Mouse (Mus musculus) stomach, embryonic 14.5 days (tissue): Measurements from ENCODE around the gene Shroom1. TPM values are rescaled to one million over a fixed set of nuclear protein-coding genes. Genes with fewer than 3 reads are reported as not detected.

Experiments used
- ATAC-seq: fragments of 200-750 bp; cut with Nextera tagmentation; 2 replicates; pipeline ENCODE4 v1.8.0; 2017; ENCODE audit warnings: low read depth, moderate TSS enrichment; ENCODE audit not compliant: insufficient number of reproducible peaks, insufficient read depth, low FRiP score
- H3K27ac ChIP-seq: fragments of 300-500 bp; sonication (generic); 2 replicates; pipeline ENCODE4 v1.5.1; 2014; ENCODE audit warnings: mild to moderate bottlenecking, low read length, moderate library complexity, mixed read lengths
- H3K27me3 ChIP-seq: fragments of 300-500 bp; sonication (generic); 2 replicates; pipeline ENCODE4 v1.6.1; 2014; ENCODE audit warnings: low read length, control low read depth, mixed read lengths; ENCODE audit not compliant: control insufficient read depth, insufficient read depth
- H3K36me3 ChIP-seq: fragments of 300-500 bp; sonication (generic); 2 replicates; pipeline ENCODE4 v1.6.1; 2014; ENCODE audit warnings: mild to moderate bottlenecking, control low read depth, low read length, moderate library complexity, mixed read lengths; ENCODE audit not compliant: control insufficient read depth, insufficient read depth
- H3K4me1 ChIP-seq: fragments of 300-500 bp; sonication (generic); 2 replicates; pipeline ENCODE4 v1.6.1; 2014; ENCODE audit warnings: low read length, control low read depth, mixed read lengths; ENCODE audit not compliant: control insufficient read depth, insufficient read depth
- H3K4me2 ChIP-seq: fragments of 300-500 bp; sonication (generic); replicated peaks from 2 replicates; pipeline ENCODE4 v1.6.1; 2014; ENCODE audit warnings: low read depth, low read length, control low read depth
- H3K4me3 ChIP-seq: fragments of 300-500 bp; sonication (generic); 2 replicates; pipeline ENCODE4 v1.5.1; 2014; ENCODE audit warnings: low read depth, low read length, control low read depth
- H3K9ac ChIP-seq: fragments of 300-500 bp; sonication (generic); replicated peaks from 2 replicates; pipeline ENCODE4 v1.6.1; 2014; ENCODE audit warnings: low read depth, mild to moderate bottlenecking, control low read depth, low read length, moderate library complexity, mixed read lengths
- H3K9me3 ChIP-seq: fragments of 300-500 bp; sonication (generic); 2 replicates; pipeline ENCODE4 v1.6.1; 2016; ENCODE audit warnings: low read depth, low read length, control low read depth; ENCODE audit not compliant: control insufficient read depth
- WGBS: fragments of 180-500 bp; shearing (Covaris S2); extraction: QIAGEN DNeasy Blood & Tissue Kit; methylation state at CpG from one replicate; pipeline ENCODE4 v1.1.7; 2014; 5-methylcytosine and 5-hydroxymethylcytosine counted together
- polyA plus RNA-seq: library from polyadenylated mRNA; unstranded; fragments of >200 nt; fragmentation: Nextera tagmentation; extraction: Ambion mirVana; gene quantifications from 2 replicates; pipeline ENCODE4 v1.2.1, GENCODE M21; 2014

Shroom1 gene
- polyA plus RNA-seq, 1 experiment from 2014 or later, result 1.1 TPM

- Histone ChIP-seq H3K4me3 (no peak overlapping the region), H3K27me3 (no peaks in the 10 kb centered on the region), H3K9me3 (no peaks in the 10 kb centered on the region), H3K9ac (no peak overlapping the region), H3K4me1 (0 out of 2 replicates have a peak, but pooled peaks cover 4% of the 10 kb centered on the region), H3K27ac (no peak overlapping the region), H3K36me3 (no peaks in the 10 kb centered on the region), H3K4me2 (no peak overlapping the region)
- ATAC-seq, result no peak
- 96% methylated on average over 5 of the region's 5 CpGs for WGBS
Observed at GRCm38 (mm10) chr11:53489007-53489406, 32.0 kb downstream of the Shroom1 start.

DNA sequence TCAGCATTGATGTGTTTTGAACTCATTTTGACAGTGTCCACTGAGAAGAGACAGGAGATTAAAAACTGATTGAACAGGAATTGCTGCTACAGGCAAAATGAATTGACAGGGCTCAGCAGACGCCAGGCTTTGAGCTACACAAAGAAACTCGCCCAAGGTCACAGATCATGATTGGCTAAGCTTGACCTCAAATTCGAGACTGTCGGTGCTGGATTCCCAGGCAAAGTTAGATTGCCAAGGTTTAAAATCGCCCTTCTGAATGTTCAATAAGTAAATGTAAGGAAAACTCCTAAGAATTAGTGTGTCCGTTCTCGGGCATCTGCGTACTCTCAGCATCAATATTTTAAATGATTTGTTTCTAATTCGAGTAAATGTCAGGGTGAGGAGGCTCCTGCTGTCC, 32.4 kb downstream of the Shroom1 start:
- no peaks in the 10 kb centered on the region for H3K27me3 ChIP-seq
- H3K9ac ChIP-seq, result no peak overlapping the region
- ATAC-seq, result no peak
- 0 out of 2 replicates have a peak, but pooled peaks cover 4% of the 10 kb centered on the region for H3K4me1 ChIP-seq
- no peaks in the 10 kb centered on the region for H3K9me3 ChIP-seq
- no peaks in the 10 kb centered on the region for H3K36me3 ChIP-seq
- H3K4me2 ChIP-seq, result no peak overlapping the region
- 70% methylated on average over 9 of the region's 9 CpGs for WGBS
- no peak overlapping the region for H3K4me3 ChIP-seq
- H3K27ac ChIP-seq, result no peak overlapping the region

DNA sequence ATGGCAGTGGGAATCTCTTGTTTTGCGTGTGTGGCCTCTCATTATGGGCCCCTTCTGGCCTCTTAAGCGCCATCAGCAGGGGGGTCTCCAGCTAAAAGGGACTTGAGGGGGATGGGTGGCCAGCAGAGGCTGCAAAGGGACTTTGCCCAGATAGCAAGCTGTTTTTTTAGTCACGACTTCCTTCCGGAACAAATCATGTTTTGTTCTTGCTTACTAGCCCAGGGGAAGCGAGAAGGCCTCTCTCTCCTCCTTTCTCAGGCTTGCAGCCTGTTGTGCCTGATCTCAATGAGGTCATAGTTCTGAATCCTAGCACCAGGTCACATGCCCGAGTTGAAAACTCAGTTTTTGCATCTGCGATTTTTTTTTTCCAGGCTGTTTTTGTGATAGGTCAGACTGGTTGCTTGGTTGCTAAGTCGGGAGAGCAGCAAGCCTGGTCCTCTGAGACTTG, 35.0 kb downstream of the Shroom1 start:
- no peak overlapping the region for H3K9ac ChIP-seq
- ATAC-seq, result 0 out of 2 replicates have a peak, but pooled peaks have one; percentile 23
- H3K4me3 ChIP-seq, result no peak overlapping the region
- H3K36me3 ChIP-seq, result no peaks in the 10 kb centered on the region
- H3K4me2 ChIP-seq, result no peak overlapping the region
- no peaks in the 10 kb centered on the region for H3K9me3 ChIP-seq
- no peak overlapping the region for H3K27ac ChIP-seq
- 43% methylated on average over 8 of the region's 8 CpGs for WGBS
- 0 out of 2 replicates have a peak, but pooled peaks cover 2% of the 10 kb centered on the region for H3K4me1 ChIP-seq
- H3K27me3 ChIP-seq, result no peaks in the 10 kb centered on the region

DNA sequence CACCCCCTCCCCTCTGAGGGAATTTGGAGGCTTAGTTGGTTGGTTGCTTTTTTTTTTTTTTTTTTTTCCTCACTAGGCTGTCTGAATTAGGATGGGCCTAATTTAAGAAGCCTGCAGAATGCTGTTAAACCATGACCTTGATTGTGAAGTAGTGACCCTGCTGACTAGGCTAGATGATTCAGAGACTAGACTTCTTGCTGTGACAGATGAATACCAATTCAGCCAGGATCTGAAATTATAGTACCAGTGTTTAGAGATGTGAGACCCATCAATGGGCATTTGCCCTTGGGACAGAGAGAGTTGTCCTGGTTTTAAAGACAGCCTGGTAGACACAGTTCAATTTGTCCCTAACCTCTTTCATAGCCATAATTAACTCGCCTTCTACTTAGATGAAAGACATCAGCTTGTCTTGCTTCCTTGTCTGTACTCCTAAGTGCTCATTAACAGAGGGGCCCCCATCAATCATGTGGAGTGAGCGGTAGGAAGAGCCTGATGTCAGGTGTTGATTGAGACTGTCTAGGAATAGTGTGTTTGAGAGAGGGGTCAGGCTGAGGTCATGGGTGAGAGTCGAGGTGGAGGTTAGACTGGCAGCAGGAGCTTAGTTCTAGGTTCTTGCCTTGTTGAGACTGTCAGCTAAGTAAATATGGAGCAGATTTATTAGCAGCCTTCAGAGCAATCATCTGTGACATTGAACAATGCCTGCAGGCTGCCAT, 36.4 kb downstream of the Shroom1 start:
- Histone ChIP-seq H3K27ac (no peak overlapping the region), H3K4me1 (no peaks in the 10 kb centered on the region), H3K4me2 (no peak overlapping the region), H3K27me3 (no peaks in the 10 kb centered on the region), H3K9ac (no peak overlapping the region), H3K9me3 (no peaks in the 10 kb centered on the region), H3K4me3 (no peak overlapping the region), H3K36me3 (no peaks in the 10 kb centered on the region)
- no peak for ATAC-seq
- WGBS, result 21% methylated on average over 3 of the region's 3 CpGs

GRCm38 (mm10) chr11:53495417-53495816, 38.4 kb downstream of the Shroom1 start:
- no peaks in the 10 kb centered on the region for H3K9me3 ChIP-seq

DNA sequence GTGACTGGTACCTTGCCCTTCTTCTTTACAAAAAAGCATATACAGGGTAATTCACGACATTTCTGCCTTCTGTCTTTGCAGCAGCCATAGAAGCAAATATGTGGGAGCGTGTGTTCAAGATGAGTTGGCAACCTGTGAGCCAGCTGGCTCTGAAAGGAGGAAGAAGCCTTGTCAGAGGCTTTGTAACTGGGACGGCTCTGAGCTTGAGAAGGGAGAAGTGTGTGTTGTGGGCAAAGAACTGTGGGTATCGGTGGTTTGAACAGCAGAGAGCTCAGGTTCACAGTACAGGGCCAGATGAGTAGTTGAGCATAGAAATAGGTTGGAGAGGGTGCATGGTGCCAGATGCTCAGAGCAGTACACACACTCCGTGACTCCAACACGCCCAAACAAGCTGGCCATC, 39.9 kb downstream of the Shroom1 start:
- WGBS, result 67% methylated on average over 6 of the region's 6 CpGs
- Histone ChIP-seq H3K27ac (no peak overlapping the region), H3K4me2 (no peak overlapping the region), H3K27me3 (no peaks in the 10 kb centered on the region), H3K9me3 (no peaks in the 10 kb centered on the region), H3K4me1 (no peaks in the 10 kb centered on the region), H3K9ac (no peak overlapping the region), H3K36me3 (no peaks in the 10 kb centered on the region), H3K4me3 (no peak overlapping the region)
- ATAC-seq, result no peak

More at GRCm38 (mm10) chr11:53495417-53495816, 38.4 kb downstream of the Shroom1 start:
- no peak overlapping the region for H3K4me2 ChIP-seq
- no peak for ATAC-seq
- no peak overlapping the region for H3K4me3 ChIP-seq
- no peaks in the 10 kb centered on the region for H3K36me3 ChIP-seq
- WGBS, result 69% methylated on average over 6 of the region's 6 CpGs
- H3K4me1 ChIP-seq, result no peaks in the 10 kb centered on the region
- peak overlapping the region; percentile 28; the same call in 1 of the 2 replicates for H3K27ac ChIP-seq
- H3K27me3 ChIP-seq, result no peaks in the 10 kb centered on the region
- H3K9ac ChIP-seq, result no peak overlapping the region

GRCm38 (mm10) chr11:53500569-53500968, 43.6 kb downstream of the Shroom1 start:
- 0 out of 2 replicates have a peak overlapping the region, but pooled peaks have one; percentile 10 for H3K4me2 ChIP-seq
- no peak overlapping the region for H3K9ac ChIP-seq
- no peaks in the 10 kb centered on the region for H3K4me1 ChIP-seq
- no peak overlapping the region for H3K27ac ChIP-seq
- no peaks in the 10 kb centered on the region for H3K9me3 ChIP-seq
- no peak for ATAC-seq
- no peaks in the 10 kb centered on the region for H3K27me3 ChIP-seq
- no peak overlapping the region for H3K4me3 ChIP-seq
- H3K36me3 ChIP-seq, result no peaks in the 10 kb centered on the region
- 9% methylated on average over 11 of the region's 11 CpGs for WGBS

- H3K27ac ChIP-seq, result no peak overlapping the region
- H3K4me1 ChIP-seq, result no peaks in the 10 kb centered on the region
- ATAC-seq, result no peak
- WGBS, result 79% methylated on average over 8 of the region's 8 CpGs
- no peak overlapping the region for H3K9ac ChIP-seq
- no peaks in the 10 kb centered on the region for H3K36me3 ChIP-seq
- no peaks in the 10 kb centered on the region for H3K9me3 ChIP-seq
- H3K27me3 ChIP-seq, result no peaks in the 10 kb centered on the region
- H3K4me2 ChIP-seq, result no peak overlapping the region
- H3K4me3 ChIP-seq, result no peak overlapping the region
Observed at GRCm38 (mm10) chr11:53502039-53502765, 45.2 kb downstream of the Shroom1 start.
